Comparison of ENCODE assay signal across 8 mouse cellular contexts in genomic region chr10:79920958-79921535, GRCm38 (mm10). TPM values are rescaled to one million over a fixed set of nuclear protein-coding genes. Genes with fewer than 3 reads are reported as not detected.
DNase-seq lines count a peak whose midpoint lies in the region; ATAC-seq and TF ChIP-seq lines count a peak whose summit lies in the region.

Gene R3hdm4, minus strand, starts transcription at chr10:79921208.

- peaks cover 14% of the 10 kb centered on the region for H3K79me2 ChIP-seq in MEL (ENCODE audit: control insufficient read depth, insufficient read depth, low read length, poor library complexity)

- no peaks in the 10 kb centered on the region for H3K36me3 ChIP-seq in kidney, embryonic 14.5 days (ENCODE audit: control insufficient read depth, insufficient read depth, low read length)
- H3K36me3 ChIP-seq in MEL (ENCODE audit: control insufficient read depth in 1 of 2, insufficient read depth in 2 of 2, low read length in 2 of 2) = no peaks in the 10 kb centered on the region; a peak in 2 of 4 replicates
- no peaks in the 10 kb centered on the region for H3K36me3 ChIP-seq in forebrain, embryonic 10.5 days (replicated peaks)
- H3K36me3 ChIP-seq in limb, embryonic 15.5 days = no peaks in the 10 kb centered on the region

- H3K4me2 ChIP-seq in kidney, embryonic 14.5 days (replicated peaks; ENCODE audit: low read depth, low read length) = peak within 1 kb of the TSS; percentile 46
- H3K4me2 ChIP-seq in limb, embryonic 15.5 days = peak within 1 kb of the TSS; percentile 42

- peak within 1 kb of the TSS; percentile 20 for H3K4me3 ChIP-seq in kidney, embryonic 14.5 days (ENCODE audit: low read length)
- H3K4me3 ChIP-seq in MEL (ENCODE audit: control insufficient read depth in 1 of 2, insufficient read depth in 1 of 2, low read depth in 2 of 2, low read length in 2 of 2) = no peak within 1 kb of the TSS
- H3K4me3 ChIP-seq in forebrain, embryonic 10.5 days = peak within 1 kb of the TSS; percentile 41
- peak within 1 kb of the TSS; percentile 29 for H3K4me3 ChIP-seq in limb, embryonic 15.5 days

- peaks cover 24% of the 10 kb centered on the region for H3K4me1 ChIP-seq in kidney, embryonic 14.5 days (ENCODE audit: control insufficient read depth, insufficient read depth, low read length)
- H3K4me1 ChIP-seq in MEL (ENCODE audit: control insufficient read depth in 1 of 2, insufficient read depth in 2 of 2, low read length in 2 of 2) = peaks cover 5 to 6% of the 10 kb centered on the region in 2 experiments
- H3K4me1 ChIP-seq in forebrain, embryonic 10.5 days = peaks cover 63% of the 10 kb centered on the region
- H3K4me1 ChIP-seq in limb, embryonic 15.5 days = peaks cover 50% of the 10 kb centered on the region

- no peak for DNase-seq in kidney, postnatal 36 days
- no peak for DNase-seq in MEL (ENCODE audit: low read depth, low spot score)
- DNase-seq in forebrain, embryonic 10.5 days (ENCODE audit: extremely low spot score, low spot score) = no peak
- no peak for DNase-seq in heart, postnatal 4 days
- peak; percentile 60 for DNase-seq in retina, postnatal 1 day
- no peak for DNase-seq in T-cell, adult 2 months (ENCODE audit: low spot score)

- no peak for TF ChIP-seq RAD21 in MEL (IDR thresholded peaks at IDR 0.05; ENCODE audit: low read depth, low read length)

- TF ChIP-seq POLR2A in MEL (IDR thresholded peaks at IDR 0.05; ENCODE audit: control insufficient read depth in 1 of 2, insufficient read depth in 1 of 2, low read depth in 1 of 2, low read length in 2 of 2, poor library complexity in 1 of 2) = no peak

- H3K27me3 ChIP-seq in kidney, embryonic 14.5 days (ENCODE audit: control insufficient read depth, insufficient read depth, low read length) = peaks cover 58% of the 10 kb centered on the region
- H3K27me3 ChIP-seq in MEL (ENCODE audit: control insufficient read depth in 1 of 2, insufficient read depth in 2 of 2, low read length in 2 of 2) = no peaks in the 10 kb centered on the region
- H3K27me3 ChIP-seq in forebrain, embryonic 10.5 days (ENCODE audit: poor library complexity, severe bottlenecking) = peaks cover 82% of the 10 kb centered on the region
- peaks cover 65% of the 10 kb centered on the region for H3K27me3 ChIP-seq in limb, embryonic 15.5 days

- no peak for ATAC-seq in kidney, embryonic 14.5 days (ENCODE audit: low FRiP score, low TSS enrichment)
- ATAC-seq in limb, embryonic 15.5 days (ENCODE audit: insufficient number of reproducible peaks, low FRiP score, low TSS enrichment, low read depth) = no peak

- H3K9ac ChIP-seq in kidney, embryonic 14.5 days (ENCODE audit: low read depth, low read length) = peak within 1 kb of the TSS; percentile 40
- no peak within 1 kb of the TSS for H3K9ac ChIP-seq in MEL (ENCODE audit: control insufficient read depth, low read depth, low read length, poor library complexity, severe bottlenecking)
- H3K9ac ChIP-seq in limb, embryonic 15.5 days = no peak within 1 kb of the TSS

- H3K27ac ChIP-seq in kidney, embryonic 14.5 days (ENCODE audit: low read depth, low read length) = no peak within 1 kb of the TSS
- H3K27ac ChIP-seq in MEL (ENCODE audit: control insufficient read depth, low read depth, low read length) = no peak within 1 kb of the TSS
- no peak within 1 kb of the TSS for H3K27ac ChIP-seq in forebrain, embryonic 10.5 days
- H3K27ac ChIP-seq in limb, embryonic 15.5 days = no peak within 1 kb of the TSS

- H3K9me3 ChIP-seq in kidney, embryonic 14.5 days (ENCODE audit: control insufficient read depth, low read length) = no peaks in the 10 kb centered on the region
- H3K9me3 ChIP-seq in MEL (replicated peaks; ENCODE audit: insufficient read depth, low read length) = no peaks in the 10 kb centered on the region
- H3K9me3 ChIP-seq in forebrain, embryonic 10.5 days = no peaks in the 10 kb centered on the region
- no peaks in the 10 kb centered on the region for H3K9me3 ChIP-seq in limb, embryonic 15.5 days

- WGBS in kidney, embryonic 14.5 days = 6% methylated on average over 41 of the region's 41 CpGs
- WGBS in forebrain, embryonic 10.5 days = 6% methylated on average over 41 of the region's 41 CpGs
- WGBS in limb, embryonic 15.5 days = 3% methylated on average over 39 of the region's 41 CpGs

- no peak for TF ChIP-seq EP300 in MEL (IDR thresholded peaks at IDR 0.05; ENCODE audit: low read depth in 1 of 2, low read length in 2 of 2)

- no peak for TF ChIP-seq CTCF in MEL (IDR thresholded peaks at IDR 0.05 in 2 of 3, conservative IDR thresholded peaks at IDR 0.05 in 1 of 3; ENCODE audit: control insufficient read depth in 1 of 3, insufficient read depth in 1 of 3, low read depth in 2 of 3, low read length in 3 of 3, poor library complexity in 1 of 3, severe bottlenecking in 1 of 3)

TF ChIP-seq in MEL, 35 proteins besides CTCF, POLR2A, EP300 and RAD21:
- TF ChIP-seq RCOR1 (IDR thresholded peaks at IDR 0.05; ENCODE audit: low read depth, low read length) (no peak), MAZ (IDR thresholded peaks at IDR 0.05; ENCODE audit: low read depth, low read length) (no peak), TAL1 (IDR thresholded peaks at IDR 0.05; ENCODE audit: low read length) (no peak), POLR2AphosphoS5 (IDR thresholded peaks at IDR 0.05; ENCODE audit: borderline replicate concordance, low read depth, low read length) (no peak), TCF12 (IDR thresholded peaks at IDR 0.05; ENCODE audit: low read depth, low read length) (no peak), ZMIZ1 (IDR thresholded peaks at IDR 0.05; ENCODE audit: low read depth, low read length) (no peak), GATA1 (IDR thresholded peaks at IDR 0.05; ENCODE audit: low read depth, low read length) (no peak), SMC3 (IDR thresholded peaks at IDR 0.05; ENCODE audit: low read depth, low read length) (no peak), UBTF (IDR thresholded peaks at IDR 0.05; ENCODE audit: borderline replicate concordance, insufficient read depth, low read depth, low read length) (no peak), USF2 (IDR thresholded peaks at IDR 0.05; ENCODE audit: borderline replicate concordance in 1 of 2, insufficient read depth in 1 of 2, low read depth in 1 of 2, low read length in 2 of 2) (no peak), ZKSCAN1 (IDR thresholded peaks at IDR 0.05; ENCODE audit: low read depth, low read length) (no peak), CHD2 (IDR thresholded peaks at IDR 0.05; ENCODE audit: low read length) (no peak), MYB (IDR thresholded peaks at IDR 0.05; ENCODE audit: low read depth, low read length) (no peak), NELFE (IDR thresholded peaks at IDR 0.05; ENCODE audit: low read depth, low read length) (no peak), GABPA (IDR thresholded peaks at IDR 0.05; ENCODE audit: low read depth, low read length) (no peak), HCFC1 (IDR thresholded peaks at IDR 0.05; ENCODE audit: low read depth, low read length) (no peak), USF1 (IDR thresholded peaks at IDR 0.05; ENCODE audit: low read depth, low read length) (no peak), ELF1 (IDR thresholded peaks at IDR 0.05; ENCODE audit: low read depth, low read length) (no peak), BHLHE40 (IDR thresholded peaks at IDR 0.05; ENCODE audit: borderline replicate concordance, low read depth, low read length) (no peak), CHD1 (IDR thresholded peaks at IDR 0.05; ENCODE audit: low read depth, low read length) (no peak)
TF ChIP-seq in MEL: peak in this region for 0.

RNA-seq across cellular contexts. Expression of gene R3hdm4, which starts in this region (rescaled TPM):
- 102 and 137 TPM in 2 replicates for polyA plus RNA-seq in kidney, embryonic 14.5 days (2014; fragmentation: Nextera tagmentation; extraction: Ambion mirVana)
- total RNA-seq in MEL (2012; rRNA removed) = 22.7 and 29.1 TPM in 2 replicates
- polyA plus RNA-seq in MEL (2012; ENCODE audit: insufficient read depth in 1 of 2, insufficient read length in 2 of 2, low read depth in 1 of 2, low replicate concordance in 2 of 2, missing spikeins in 1 of 2) = 100 to 1,000 TPM in 1 of 2 experiments, not detected in 1; 105 TPM
- 112 and 116 TPM in 2 replicates for polyA plus RNA-seq in forebrain, embryonic 10.5 days (2016; fragmentation: Nextera tagmentation; extraction: Ambion mirVana)
- 100 to 1,000 TPM in 1 of 2 experiments, 10 to 100 TPM in 1; 91.0 to 100 TPM for total RNA-seq in heart, postnatal 4 days (2021)
- 159 and 161 TPM in 2 replicates for polyA plus RNA-seq in limb, embryonic 15.5 days (2015; fragmentation: Nextera tagmentation; extraction: Ambion mirVana)

Comparison
In these comparisons a context has a peak if more than half of its experiments do, and no peak if none do; other contexts are left out.
1. H3K4me3 ChIP-seq: peak in kidney, embryonic 14.5 days (single experiment), forebrain, embryonic 10.5 days (single experiment) and limb, embryonic 15.5 days (single experiment); none in MEL (0 of 2).